Mouse (Mus musculus): ENCODE data around the gene Fam155a. TPM values are rescaled to one million over a fixed set of nuclear protein-coding genes. Genes with fewer than 3 reads are reported as not detected.

Gene Fam155a
- polyA plus RNA-seq, 1 experiment = 0.37 TPM

GRCm38 (mm10) chr8:9432635-9433372 lies 338.2 kb downstream of the Fam155a start:
- 75% methylated on average over 11 of the region's 11 CpGs for WGBS
- H3K4me3 ChIP-seq (ENCODE audit: low read depth, low read length) = no peak overlapping the region
- no peaks in the 10 kb centered on the region for H3K27me3 ChIP-seq (ENCODE audit: control insufficient read depth, insufficient read depth, low read length)
- no peak for TF ChIP-seq POLR2A (IDR thresholded peaks at IDR 0.05; ENCODE audit: low read depth, low read length)
- no peak for TF ChIP-seq CTCF (IDR thresholded peaks at IDR 0.05; ENCODE audit: extremely low read depth, insufficient read length, insufficient replicate concordance, low read depth, low read length)
- no peaks in the 10 kb centered on the region for H3K4me1 ChIP-seq (ENCODE audit: control insufficient read depth, insufficient read depth, insufficient read length, low read length)
- no peaks in the 10 kb centered on the region for H3K36me3 ChIP-seq (ENCODE audit: control insufficient read depth, insufficient read depth, low read length)
- H3K27ac ChIP-seq (ENCODE audit: insufficient read depth, low read depth, low read length) = no peak overlapping the region

DNA sequence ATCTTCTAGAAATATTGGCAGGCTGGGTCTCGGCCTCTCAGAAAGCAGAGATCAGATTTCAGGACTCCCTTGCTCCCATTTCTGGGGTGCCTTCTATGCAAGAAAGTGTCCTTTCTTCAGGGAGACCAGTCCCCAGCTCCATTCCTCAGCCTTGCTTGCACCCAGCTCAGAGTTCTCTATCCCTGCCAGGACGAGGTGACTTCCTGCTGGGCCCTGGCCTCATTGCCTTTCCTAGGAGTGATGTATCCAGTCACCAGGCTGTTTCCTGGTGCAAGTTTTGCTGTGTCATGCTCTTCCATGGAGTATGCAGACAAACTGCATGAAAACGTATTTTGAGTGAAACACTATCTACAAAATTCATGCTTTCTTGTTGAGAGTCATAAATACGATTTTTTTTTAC lies 342.1 kb downstream of the Fam155a start:
- WGBS = 51% methylated on average over 4 of the region's 4 CpGs

DNA sequence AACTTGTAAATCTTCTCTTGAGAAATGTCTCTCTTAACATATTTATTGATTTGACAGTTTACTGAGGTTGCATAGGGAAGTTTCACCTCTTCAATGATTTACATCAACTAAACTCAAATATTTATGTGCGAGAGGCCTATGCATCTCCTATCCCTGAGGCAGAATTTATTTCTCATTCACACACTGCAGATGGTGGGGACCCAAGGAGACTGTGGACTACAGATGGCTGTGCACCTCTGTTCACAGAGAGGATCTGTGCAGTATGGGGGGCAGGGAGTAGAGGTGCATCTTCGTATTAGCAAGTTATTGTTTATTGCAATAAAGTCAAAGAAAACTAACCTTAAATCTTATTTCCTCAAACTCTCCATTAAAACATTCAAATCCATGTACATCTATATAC lies 346.9 kb downstream of the Fam155a start:
- Histone ChIP-seq H3K4me1 (ENCODE audit: control insufficient read depth, insufficient read depth, insufficient read length, low read length) (no peaks in the 10 kb centered on the region), H3K36me3 (ENCODE audit: control insufficient read depth, insufficient read depth, low read length) (no peaks in the 10 kb centered on the region), H3K27me3 (ENCODE audit: control insufficient read depth, insufficient read depth, low read length) (no peaks in the 10 kb centered on the region), H3K27ac (ENCODE audit: insufficient read depth, low read depth, low read length) (no peak overlapping the region), H3K4me3 (ENCODE audit: low read depth, low read length) (no peak overlapping the region)
- WGBS = 68% methylated on average over 2 of the region's 2 CpGs
- TF ChIP-seq CTCF (IDR thresholded peaks at IDR 0.05; ENCODE audit: extremely low read depth, insufficient read length, insufficient replicate concordance, low read depth, low read length) (no peak), POLR2A (IDR thresholded peaks at IDR 0.05; ENCODE audit: low read depth, low read length) (no peak)

More for the DNA sequence above, 342.1 kb downstream of the Fam155a start:
- no peaks in the 10 kb centered on the region for H3K4me1 ChIP-seq (ENCODE audit: control insufficient read depth, insufficient read depth, insufficient read length, low read length)
- no peak overlapping the region for H3K27ac ChIP-seq (ENCODE audit: insufficient read depth, low read depth, low read length)
- H3K36me3 ChIP-seq (ENCODE audit: control insufficient read depth, insufficient read depth, low read length) = no peaks in the 10 kb centered on the region
- H3K27me3 ChIP-seq (ENCODE audit: control insufficient read depth, insufficient read depth, low read length) = no peaks in the 10 kb centered on the region
- H3K4me3 ChIP-seq (ENCODE audit: low read depth, low read length) = no peak overlapping the region
- no peak for TF ChIP-seq POLR2A (IDR thresholded peaks at IDR 0.05; ENCODE audit: low read depth, low read length)
- TF ChIP-seq CTCF (IDR thresholded peaks at IDR 0.05; ENCODE audit: extremely low read depth, insufficient read length, insufficient replicate concordance, low read depth, low read length) = no peak

DNA sequence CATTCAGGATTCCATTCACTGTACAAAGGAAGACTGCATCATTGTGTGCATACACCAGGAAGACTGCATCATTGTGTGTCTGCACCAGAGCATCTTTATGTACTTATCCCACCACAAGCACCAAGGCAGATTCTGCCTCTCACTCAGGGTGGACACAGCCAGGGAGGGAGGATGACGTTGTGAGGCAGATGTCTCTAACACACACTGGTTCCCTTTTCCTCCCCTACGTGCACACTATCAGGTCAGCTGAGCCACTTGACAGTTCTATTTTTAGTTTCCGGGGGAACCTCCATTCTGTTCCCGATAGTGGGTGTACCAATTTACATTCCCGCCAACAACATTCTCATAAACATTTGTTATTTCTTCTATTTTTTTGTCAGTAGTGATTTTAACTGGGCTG lies 347.4 kb downstream of the Fam155a start:
- no peaks in the 10 kb centered on the region for H3K27me3 ChIP-seq (ENCODE audit: control insufficient read depth, insufficient read depth, low read length)
- H3K4me3 ChIP-seq (ENCODE audit: low read depth, low read length) = no peak overlapping the region
- H3K36me3 ChIP-seq (ENCODE audit: control insufficient read depth, insufficient read depth, low read length) = no peaks in the 10 kb centered on the region
- WGBS = 52% methylated on average over 5 of the region's 5 CpGs
- no peaks in the 10 kb centered on the region for H3K4me1 ChIP-seq (ENCODE audit: control insufficient read depth, insufficient read depth, insufficient read length, low read length)
- TF ChIP-seq CTCF (IDR thresholded peaks at IDR 0.05; ENCODE audit: extremely low read depth, insufficient read length, insufficient replicate concordance, low read depth, low read length) (no peak), POLR2A (IDR thresholded peaks at IDR 0.05; ENCODE audit: low read depth, low read length) (no peak)
- no peak overlapping the region for H3K27ac ChIP-seq (ENCODE audit: insufficient read depth, low read depth, low read length)

- Histone ChIP-seq H3K27me3 (ENCODE audit: control insufficient read depth, insufficient read depth, low read length) (no peaks in the 10 kb centered on the region), H3K4me3 (ENCODE audit: low read depth, low read length) (no peak overlapping the region), H3K4me1 (ENCODE audit: control insufficient read depth, insufficient read depth, insufficient read length, low read length) (no peaks in the 10 kb centered on the region), H3K36me3 (ENCODE audit: control insufficient read depth, insufficient read depth, low read length) (no peaks in the 10 kb centered on the region), H3K27ac (ENCODE audit: insufficient read depth, low read depth, low read length) (no peak overlapping the region)
- 60% methylated on average over 2 of the region's 2 CpGs for WGBS
- TF ChIP-seq POLR2A (IDR thresholded peaks at IDR 0.05; ENCODE audit: low read depth, low read length) (no peak), CTCF (IDR thresholded peaks at IDR 0.05; ENCODE audit: extremely low read depth, insufficient read length, insufficient replicate concordance, low read depth, low read length) (no peak)
Observed at GRCm38 (mm10) chr8:9423184-9423583, 347.8 kb downstream of the Fam155a start.

GRCm38 (mm10) chr8:9418856-9419800 lies 351.8 kb downstream of the Fam155a start:
- Histone ChIP-seq H3K27ac (ENCODE audit: insufficient read depth, low read depth, low read length) (no peak overlapping the region), H3K4me1 (ENCODE audit: control insufficient read depth, insufficient read depth, insufficient read length, low read length) (no peaks in the 10 kb centered on the region), H3K36me3 (ENCODE audit: control insufficient read depth, insufficient read depth, low read length) (no peaks in the 10 kb centered on the region), H3K4me3 (ENCODE audit: low read depth, low read length) (no peak overlapping the region), H3K27me3 (ENCODE audit: control insufficient read depth, insufficient read depth, low read length) (no peaks in the 10 kb centered on the region)
- TF ChIP-seq CTCF (IDR thresholded peaks at IDR 0.05; ENCODE audit: extremely low read depth, insufficient read length, insufficient replicate concordance, low read depth, low read length) (no peak), POLR2A (IDR thresholded peaks at IDR 0.05; ENCODE audit: low read depth, low read length) (no peak)
- WGBS = 56% methylated on average over 10 of the region's 10 CpGs

GRCm38 (mm10) chr8:9416189-9416588 lies 354.8 kb downstream of the Fam155a start:
- Histone ChIP-seq H3K27me3 (ENCODE audit: control insufficient read depth, insufficient read depth, low read length) (no peaks in the 10 kb centered on the region), H3K4me3 (ENCODE audit: low read depth, low read length) (no peak overlapping the region), H3K36me3 (ENCODE audit: control insufficient read depth, insufficient read depth, low read length) (no peaks in the 10 kb centered on the region), H3K27ac (ENCODE audit: insufficient read depth, low read depth, low read length) (no peak overlapping the region), H3K4me1 (ENCODE audit: control insufficient read depth, insufficient read depth, insufficient read length, low read length) (no peaks in the 10 kb centered on the region)
- WGBS = 86% methylated on average over 9 of the region's 9 CpGs
- TF ChIP-seq POLR2A (IDR thresholded peaks at IDR 0.05; ENCODE audit: low read depth, low read length) (no peak), CTCF (IDR thresholded peaks at IDR 0.05; ENCODE audit: extremely low read depth, insufficient read length, insufficient replicate concordance, low read depth, low read length) (no peak)
